ENCODE assay signal across 23 mouse cellular contexts in genomic region chr10:64898739-64899138, GRCm38 (mm10).
"Had no signal": no experiment of that assay in that cellular context is flagged by ENCODE, and none has a peak within 500 bp of the region (broad histone marks: within the 10 kb centered on the region; RNA-seq: fewer than 3 reads in every experiment).

No protein-coding gene starts in this region.

- DNase-seq: forebrain, postnatal 0 days; gastrocnemius, postnatal 14 days; gastrocnemius, postnatal 36 days; heart, adult 11 months; heart, adult 2 months; heart, postnatal 14 days; heart, postnatal 36 days; kidney, adult 11 months; kidney, postnatal 10 days; layer of hippocampus, adult 9-11 months; layer of hippocampus, postnatal 36 days; left cerebral cortex, postnatal 4 days had no signal

- H3K4me3 ChIP-seq: heart, adult 2 months; heart, embryonic 13.5 days; heart, embryonic 15.5 days; intestine, embryonic 15.5 days; limb, embryonic 13.5 days; limb, embryonic 15.5 days; liver, embryonic 12.5 days had no signal

- H3K27ac ChIP-seq: heart, adult 2 months; heart, embryonic 13.5 days; heart, embryonic 15.5 days; hindbrain, embryonic 14.5 days; intestine, embryonic 15.5 days; limb, embryonic 13.5 days; limb, embryonic 15.5 days; liver, embryonic 12.5 days; liver, embryonic 14.5 days had no signal

- H3K27me3 ChIP-seq: heart, embryonic 13.5 days; heart, embryonic 15.5 days; intestine, embryonic 15.5 days; limb, embryonic 13.5 days; limb, embryonic 15.5 days; liver, embryonic 12.5 days had no signal

- H3K9ac ChIP-seq: forebrain, postnatal 0 days; heart, embryonic 13.5 days; heart, embryonic 15.5 days; hindbrain, embryonic 14.5 days; intestine, embryonic 15.5 days; limb, embryonic 13.5 days; limb, embryonic 15.5 days; liver, embryonic 12.5 days; liver, embryonic 14.5 days had no signal

- H3K4me2 ChIP-seq: heart, embryonic 11.5 days; heart, embryonic 13.5 days; heart, embryonic 15.5 days; hindbrain, embryonic 14.5 days; intestine, embryonic 15.5 days; limb, embryonic 13.5 days; limb, embryonic 15.5 days; liver, embryonic 12.5 days had no signal

- ATAC-seq: forebrain, postnatal 0 days; hindbrain, embryonic 16.5 days; inflammation-experienced regulatory T-cells, adult 6 months; intestine, embryonic 15.5 days; liver, embryonic 12.5 days had no signal

- H3K9me3 ChIP-seq: heart, embryonic 13.5 days; heart, embryonic 15.5 days; intestine, embryonic 15.5 days; limb, embryonic 13.5 days; limb, embryonic 15.5 days; liver, embryonic 12.5 days had no signal

- H3K36me3 ChIP-seq: heart, embryonic 13.5 days; heart, embryonic 15.5 days; intestine, embryonic 15.5 days; limb, embryonic 13.5 days; limb, embryonic 15.5 days; liver, embryonic 12.5 days had no signal

- H3K4me1 ChIP-seq: heart, embryonic 13.5 days; heart, embryonic 15.5 days; intestine, embryonic 15.5 days; limb, embryonic 13.5 days; limb, embryonic 15.5 days; liver, embryonic 12.5 days had no signal
